Mouse (Mus musculus) CD4-positive, CD25-positive, alpha-beta regulatory T cell (primary cell): ENCODE data around the gene Ces2g. TPM values are rescaled to one million over a fixed set of nuclear protein-coding genes. Genes with fewer than 3 reads are reported as not detected.

Experiments
- polyA plus RNA-seq: library from polyadenylated mRNA; unstranded; fragments of 100-300 nt; shearing (Covaris generic); gene quantifications from one replicate; pipeline ENCODE4 v1.2.1, GENCODE M21; 2017

Ces2g gene
- not detected for polyA plus RNA-seq

GRCm38 (mm10) chr8:104961537-104961961 lies at the start of gene Ces2g:
Ces2g (plus strand) TSS chr8:104961718.

GRCm38 (mm10) chr8:104925972-104926596 lies 35.4 kb upstream of the Ces2g start, which contains the start of gene Ces2e:
Ces2e (plus strand) TSS chr8:104926260.

GRCm38 (mm10) chr8:104947056-104947455 lies 14.5 kb upstream of the Ces2g start, which contains the start of gene Ces2f:
Ces2f (plus strand) TSS chr8:104947356.

GRCm38 (mm10) chr8:105000586-105000985 lies 39.1 kb downstream of the Ces2g start, which contains the start of gene Ces2h:
Ces2h (plus strand) TSS chr8:105000853.

Other genes with a start within 250 kb of the Ces2g start
- 0.12 TPM for gene Ces2a, start 227.7 kb upstream of the Ces2g start, polyA plus RNA-seq
- not detected for gene Ces2b, start 130.1 kb upstream of the Ces2g start, polyA plus RNA-seq
- 6.8 TPM for gene Ces2c, start 114.7 kb upstream of the Ces2g start, polyA plus RNA-seq
- not detected for gene Ces2e, start 35.5 kb upstream of the Ces2g start, polyA plus RNA-seq
- not detected for gene Ces2f, start 14.4 kb upstream of the Ces2g start, polyA plus RNA-seq
- not detected for gene Ces2h, start 39.1 kb downstream of the Ces2g start, polyA plus RNA-seq
- not detected for gene Ces3a, start 86.9 kb downstream of the Ces2g start, polyA plus RNA-seq
- not detected for gene Ces3b, start 122.0 kb downstream of the Ces2g start, polyA plus RNA-seq
- not detected for gene Ces4a, start 170.1 kb downstream of the Ces2g start, polyA plus RNA-seq
- 118 TPM for gene Cbfb, start 209.0 kb downstream of the Ces2g start, polyA plus RNA-seq